Mouse (Mus musculus) mesoderm, embryonic 11.5 days (tissue): ENCODE data around the gene Wiz.
A peak's percentile ranks its signal among the peaks of the same experiment; 100 is the strongest.

Experiments
- DNase-seq: peaks from one replicate; pipeline ENCODE4 v3.0.0-alpha.2; 2012; ENCODE audit warnings: low read depth, low spot score

The Wiz gene

DNA sequence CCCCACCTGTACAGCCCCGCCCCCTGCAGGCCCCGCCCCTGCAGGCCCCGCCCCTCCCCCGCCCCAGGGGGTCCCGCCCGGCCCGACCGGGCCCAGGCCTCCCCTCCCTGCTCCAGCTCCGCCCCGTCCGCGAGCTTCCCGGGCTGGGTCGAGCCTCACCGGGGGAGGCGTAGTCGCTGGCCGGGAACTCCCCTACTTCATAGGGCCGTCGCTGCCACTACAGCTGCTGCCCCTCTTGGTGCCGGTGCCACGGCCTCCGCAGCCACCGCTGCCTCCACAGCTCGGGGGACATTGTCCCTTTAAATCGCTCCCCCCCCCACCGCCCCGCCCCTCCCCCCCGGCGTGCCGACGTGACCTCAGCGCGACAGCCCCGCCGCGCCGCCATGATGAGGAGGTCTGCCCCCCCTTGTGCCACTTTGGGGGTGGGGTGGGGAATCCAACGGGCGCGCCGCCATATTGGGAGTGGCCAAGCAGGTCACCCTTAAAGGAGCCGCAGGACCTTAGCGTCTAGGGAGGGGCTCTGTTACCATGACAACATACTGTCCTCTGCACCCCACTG, at the start of gene Wiz:
Wiz (minus strand) TSS at position 339 of the 559 bp plus-strand sequence.
- DNase-seq, result peak; percentile 91

DNA sequence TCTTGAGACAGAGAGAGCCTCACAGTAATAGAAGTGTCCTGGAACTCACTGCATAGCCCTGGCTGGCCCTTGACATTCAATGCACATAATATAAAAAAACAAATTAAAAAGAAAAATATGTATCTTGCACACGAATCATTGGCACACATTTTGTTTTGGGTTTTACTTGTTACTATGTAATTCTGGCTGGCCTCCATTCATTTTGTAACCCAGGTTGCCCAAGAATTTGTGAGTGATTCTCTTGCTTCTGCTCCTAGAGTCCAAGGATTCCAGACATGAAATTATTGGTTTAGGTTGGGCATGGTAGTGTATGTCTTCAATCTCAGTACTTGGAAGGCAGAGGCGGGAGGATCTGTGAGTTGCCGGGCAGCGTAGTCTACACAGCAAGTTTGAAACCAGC, 47.9 kb upstream of the Wiz start:
- no peak for DNase-seq

DNA sequence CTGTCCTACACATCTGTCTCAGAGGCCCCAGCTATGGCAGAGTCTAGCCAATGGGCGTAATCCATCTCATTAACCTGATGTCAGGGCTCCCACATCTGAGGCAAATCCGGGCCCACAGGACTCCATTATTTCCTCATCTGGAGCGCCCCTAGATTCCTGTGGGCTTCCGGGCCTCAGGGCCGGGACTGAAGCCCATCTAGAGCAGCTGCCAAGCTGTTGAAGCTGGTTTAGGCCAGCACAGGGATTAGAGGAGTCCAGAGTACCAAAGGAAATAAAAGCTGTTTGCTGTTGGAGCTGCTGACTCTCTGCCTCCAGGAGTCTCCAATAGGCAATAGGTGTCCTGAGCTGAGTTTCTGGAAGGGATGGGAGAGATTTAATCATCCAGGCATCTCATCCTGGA, 45.9 kb upstream of the Wiz start:
- DNase-seq, result no peak

DNA sequence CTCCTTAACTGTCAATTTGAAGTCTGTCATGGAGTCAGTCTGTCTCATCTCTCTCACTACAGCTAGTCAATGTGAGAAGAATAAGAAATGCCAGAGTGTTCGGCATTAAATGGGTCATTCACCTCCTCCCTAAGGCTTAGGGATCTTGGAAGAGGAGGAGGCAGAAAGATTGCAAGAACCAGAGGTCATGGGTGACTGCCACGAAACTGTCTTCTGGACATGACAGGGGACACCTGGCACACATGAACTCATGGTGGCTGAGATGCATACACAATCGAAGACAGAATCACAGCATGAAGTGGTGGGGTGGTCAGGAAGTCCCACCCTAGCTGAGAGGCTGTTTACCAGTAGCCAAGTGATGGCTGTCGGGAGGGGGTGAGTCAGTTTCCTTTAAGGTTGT, 45.1 kb upstream of the Wiz start:
- no peak for DNase-seq

DNA sequence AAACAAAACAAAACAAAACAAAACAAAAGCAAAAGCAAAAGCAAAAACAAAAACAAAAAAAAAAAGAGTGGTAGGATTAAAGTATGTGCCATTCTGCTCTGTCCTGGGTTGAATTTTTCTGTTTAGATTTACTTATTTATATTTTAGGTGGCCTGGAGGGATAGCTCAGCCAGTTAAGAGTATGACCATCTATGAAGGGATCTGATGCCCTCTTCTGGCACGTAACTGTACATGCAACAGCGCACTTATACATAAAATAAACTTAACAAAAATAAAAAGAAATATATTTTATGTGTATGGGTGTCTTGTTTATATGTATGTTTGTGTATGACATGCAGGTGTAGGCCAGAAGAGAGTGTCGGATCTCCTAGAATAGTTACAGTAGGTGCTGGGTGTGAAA, 42.7 kb upstream of the Wiz start:
- DNase-seq, result peak; percentile 30

DNA sequence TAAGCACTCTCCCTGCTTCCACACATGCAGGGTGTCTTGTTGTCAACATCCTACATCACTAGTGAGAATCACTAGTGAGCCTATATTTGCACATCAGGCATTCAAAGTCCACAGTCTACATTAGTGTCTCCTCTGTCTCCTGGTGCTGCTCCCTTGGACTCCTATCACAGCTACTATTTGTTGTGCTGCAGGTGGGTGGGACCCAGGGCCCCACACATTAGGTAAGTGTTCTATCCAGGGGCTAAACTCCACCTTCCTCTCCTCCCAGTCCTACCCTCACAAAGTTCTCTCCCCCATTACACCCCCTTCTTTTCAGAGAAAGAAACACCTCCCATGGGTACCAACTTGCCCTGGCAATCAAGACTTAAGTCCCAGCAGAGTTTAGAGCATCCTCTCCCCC, 37.4 kb upstream of the Wiz start:
- DNase-seq, result no peak

DNA sequence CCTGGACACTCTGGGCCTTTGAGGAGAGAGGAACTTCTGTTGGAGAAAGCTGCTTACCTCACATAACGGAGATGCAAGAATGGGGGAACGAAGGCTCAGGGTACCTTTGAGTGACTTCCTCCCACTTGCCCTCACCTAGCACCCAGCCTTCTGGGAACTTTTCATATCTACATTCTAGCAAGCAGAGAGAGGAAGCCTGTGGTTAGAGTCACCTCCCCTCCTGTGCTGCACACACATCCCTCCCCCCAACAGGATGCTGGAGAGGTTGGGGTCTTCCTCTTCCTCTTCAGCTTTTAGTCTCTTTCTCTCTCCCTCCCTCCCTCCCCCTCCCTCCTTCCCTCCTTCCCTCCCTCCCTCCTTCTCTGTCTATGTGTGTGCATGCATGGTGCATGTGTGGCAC, 34.8 kb upstream of the Wiz start, which contains the start of gene Pglyrp2:
Pglyrp2 (minus strand) TSS at position 134 of the 400 bp plus-strand sequence.
- no peak for DNase-seq

DNA sequence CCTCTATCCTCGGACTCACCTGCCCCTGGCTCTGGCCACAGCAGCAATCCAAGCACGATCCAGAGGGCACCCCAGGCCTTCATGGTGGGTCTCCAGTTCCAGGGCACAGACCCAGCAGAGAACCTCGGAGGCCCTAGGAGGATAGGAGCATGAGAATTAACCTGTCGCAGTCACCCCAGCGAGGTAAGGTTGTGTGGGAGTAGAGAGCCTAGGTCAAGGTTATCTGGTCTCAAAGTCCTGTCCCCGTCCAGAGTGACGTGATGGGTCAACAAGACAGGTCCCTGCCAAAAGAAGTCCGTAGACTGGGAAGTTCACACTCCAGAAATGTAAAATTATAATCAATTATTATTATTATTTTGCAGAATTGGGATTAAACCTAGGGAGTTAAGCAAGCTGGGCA, 31.5 kb upstream of the Wiz start:
- DNase-seq, result no peak

DNA sequence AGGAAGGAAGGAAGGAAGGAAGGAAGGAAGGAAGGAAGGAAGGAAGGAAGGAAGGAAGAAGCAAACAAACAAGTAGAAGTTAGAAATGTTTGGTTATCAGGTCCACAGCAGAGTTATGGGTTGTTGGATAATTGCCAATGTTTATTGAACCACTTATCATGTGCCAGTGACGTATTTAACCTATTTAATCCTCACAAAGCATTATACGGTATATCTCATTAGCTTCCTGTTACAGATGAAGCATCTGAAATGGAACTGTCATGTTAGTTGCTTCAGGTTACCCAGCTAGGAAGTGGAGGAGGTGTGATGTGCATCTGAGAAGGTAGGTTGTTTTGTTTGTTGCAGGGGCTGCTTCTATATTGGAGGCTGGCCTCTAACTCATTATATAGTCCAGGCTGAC, 30.8 kb upstream of the Wiz start:
- DNase-seq, result no peak

DNA sequence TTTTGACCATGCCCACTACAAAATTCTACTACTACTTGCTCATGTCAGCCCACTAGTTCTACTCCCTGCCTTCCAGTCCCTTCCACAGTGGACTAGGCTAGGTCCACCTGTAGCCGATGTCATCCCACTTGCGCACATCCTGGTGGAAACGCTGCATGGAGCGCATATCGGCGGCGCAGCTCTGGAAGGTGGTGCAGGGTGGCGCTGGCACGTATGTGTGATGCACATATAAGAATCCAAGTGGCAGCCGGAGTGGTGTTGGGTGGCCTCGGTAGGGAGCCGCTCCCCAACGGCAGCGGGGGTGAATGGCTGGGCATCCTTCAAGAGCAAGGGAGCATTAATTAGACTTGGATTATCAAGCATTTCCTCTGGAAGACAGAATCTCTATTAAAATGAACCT, 27.5 kb upstream of the Wiz start:
- DNase-seq, result no peak

DNA sequence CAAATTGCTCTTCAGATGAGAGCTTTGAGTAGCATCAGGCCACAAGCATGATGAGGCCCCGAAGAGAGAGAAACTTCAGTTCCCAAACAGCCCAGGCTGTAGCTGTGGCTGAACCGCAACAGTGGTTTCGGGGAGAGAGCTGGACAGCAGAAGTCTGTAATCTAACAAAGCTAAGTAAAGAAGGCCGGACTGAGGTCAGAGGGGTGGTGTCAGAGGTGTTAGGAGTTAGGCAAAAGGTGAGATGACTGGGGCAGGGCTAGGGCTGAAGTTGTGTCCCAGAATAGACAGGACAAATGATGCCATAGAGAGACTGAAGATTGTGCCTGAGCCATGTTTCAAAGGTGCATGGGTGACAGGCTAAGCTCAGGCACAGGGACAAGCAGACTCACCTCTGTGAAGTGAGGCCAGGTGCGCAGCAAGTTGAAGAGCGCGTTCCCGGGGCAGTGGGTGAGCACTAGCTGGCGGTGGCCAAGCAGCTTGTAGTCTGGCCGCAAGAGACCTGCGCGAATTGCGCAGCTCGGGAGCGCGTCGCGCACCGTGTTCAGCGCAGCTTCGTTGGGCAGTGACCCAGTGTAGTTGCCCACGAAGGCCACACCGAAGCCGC, 26.3 kb upstream of the Wiz start:
- DNase-seq, result no peak

DNA sequence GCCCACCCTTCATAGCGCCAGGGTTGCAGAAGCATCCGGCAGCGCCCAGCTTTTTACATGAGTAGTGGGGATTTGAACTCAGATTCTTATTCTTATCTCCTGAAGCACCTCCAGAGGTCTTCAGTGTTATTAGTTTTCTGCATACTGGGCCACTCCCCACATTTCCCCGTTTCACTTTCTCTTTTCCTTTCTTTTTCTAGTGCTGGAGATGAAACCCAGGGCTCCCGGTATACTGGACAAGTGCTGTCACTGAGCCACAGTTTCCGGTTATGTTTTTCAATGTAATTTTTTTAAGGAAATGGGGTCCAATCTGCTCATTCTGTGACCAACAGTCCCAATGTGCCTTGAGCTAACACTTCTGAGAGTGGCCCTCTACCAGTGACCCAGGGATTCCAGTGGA, 22.7 kb upstream of the Wiz start:
- DNase-seq, result no peak

DNA sequence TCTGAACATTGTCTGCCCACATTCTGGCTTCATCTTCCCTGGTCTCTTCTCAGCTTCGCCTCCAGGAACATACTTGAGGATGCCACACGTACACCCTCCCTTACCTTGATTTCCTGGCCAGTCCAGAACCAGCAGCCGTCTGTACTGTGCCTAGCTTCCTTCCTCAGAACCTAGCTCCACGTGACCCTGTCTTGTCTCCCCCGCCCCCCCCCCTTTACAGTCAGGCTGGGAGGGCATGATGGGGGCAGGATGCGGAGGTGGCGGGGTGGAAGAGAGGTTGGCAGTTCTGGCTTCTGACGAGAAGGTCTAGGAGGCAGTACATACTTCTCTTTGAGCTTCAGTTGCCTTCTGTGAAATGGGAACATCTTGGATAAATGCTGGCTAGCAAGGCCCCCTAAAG, 14.2 kb upstream of the Wiz start, which contains the start of gene Rasal3:
Rasal3 (minus strand) TSS at position 167 of the 400 bp plus-strand sequence.
- DNase-seq, result no peak

DNA sequence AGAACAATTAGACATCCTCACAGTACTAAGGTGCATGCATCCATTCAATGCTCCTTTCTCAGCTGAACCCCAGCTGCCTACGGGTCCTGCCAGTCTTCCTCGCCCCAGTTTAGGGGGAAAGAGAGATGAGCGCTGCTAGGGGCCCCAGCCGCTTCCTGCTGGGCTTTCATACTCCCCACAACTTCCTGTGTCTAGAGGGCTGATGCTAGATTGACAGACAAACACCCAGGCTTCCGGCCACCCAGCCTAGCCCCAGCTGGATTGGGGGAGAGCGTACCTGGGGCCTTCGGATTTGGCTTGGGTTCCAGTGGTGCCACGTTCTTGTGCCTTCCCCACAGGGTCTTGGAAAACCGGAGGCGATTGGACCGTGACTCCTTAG, 13.5 kb upstream of the Wiz start:
- DNase-seq, result no peak

DNA sequence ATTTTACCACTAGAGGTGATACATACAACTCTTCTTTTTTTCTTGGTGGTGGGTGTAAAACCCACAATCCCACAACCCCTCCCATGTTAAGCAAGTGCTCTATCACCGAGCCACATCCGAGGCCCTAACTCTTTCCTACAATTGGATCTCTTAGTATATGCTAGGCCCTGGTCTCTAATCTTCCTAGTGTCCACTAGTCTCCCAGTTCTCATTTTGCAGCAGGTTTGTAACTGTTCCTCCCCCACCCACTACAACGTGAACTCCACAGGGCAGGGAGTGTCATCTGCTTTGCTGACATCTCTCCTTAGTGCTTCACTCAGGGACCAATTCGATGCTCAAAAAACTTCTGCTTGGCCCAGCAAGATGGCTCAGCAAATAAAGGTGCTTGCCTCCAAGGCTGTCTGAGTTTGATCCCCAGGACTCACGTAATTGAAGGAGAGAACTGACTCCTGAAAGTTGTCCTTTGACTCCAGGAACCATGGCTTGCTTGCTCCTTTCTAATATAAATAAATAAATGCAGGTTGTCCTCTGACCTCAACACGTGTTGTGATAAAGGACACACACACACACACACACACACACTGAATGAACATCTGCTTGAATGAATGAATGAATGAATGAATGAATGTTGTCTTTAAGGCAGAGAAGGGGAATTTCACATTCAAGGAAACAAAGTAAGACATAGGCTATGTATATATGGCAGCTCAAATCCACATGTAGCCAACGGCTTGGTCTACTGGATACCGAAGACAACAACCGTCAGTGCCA, 13.0 kb upstream of the Wiz start:
- no peak for DNase-seq

DNA sequence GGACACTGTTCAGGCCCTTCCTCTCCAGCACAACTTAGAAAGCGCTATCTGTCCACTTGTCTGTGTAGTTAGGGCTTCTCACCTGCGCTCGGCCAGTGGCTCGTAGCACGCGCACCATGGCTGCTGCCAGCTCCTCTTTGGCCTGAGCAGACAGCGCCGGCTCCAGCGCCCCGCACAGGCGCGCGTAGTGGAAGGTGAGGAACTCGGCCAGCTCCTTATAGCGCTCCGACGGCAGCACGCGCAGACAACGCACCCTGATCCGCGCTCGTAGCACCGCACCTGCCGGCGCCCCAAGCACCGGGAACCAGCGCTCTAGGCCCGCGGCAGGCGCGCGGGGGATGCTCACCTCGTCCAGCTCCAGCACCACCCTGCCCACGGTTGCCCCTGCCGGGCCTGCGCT, 7.0 kb upstream of the Wiz start:
- no peak for DNase-seq

DNA sequence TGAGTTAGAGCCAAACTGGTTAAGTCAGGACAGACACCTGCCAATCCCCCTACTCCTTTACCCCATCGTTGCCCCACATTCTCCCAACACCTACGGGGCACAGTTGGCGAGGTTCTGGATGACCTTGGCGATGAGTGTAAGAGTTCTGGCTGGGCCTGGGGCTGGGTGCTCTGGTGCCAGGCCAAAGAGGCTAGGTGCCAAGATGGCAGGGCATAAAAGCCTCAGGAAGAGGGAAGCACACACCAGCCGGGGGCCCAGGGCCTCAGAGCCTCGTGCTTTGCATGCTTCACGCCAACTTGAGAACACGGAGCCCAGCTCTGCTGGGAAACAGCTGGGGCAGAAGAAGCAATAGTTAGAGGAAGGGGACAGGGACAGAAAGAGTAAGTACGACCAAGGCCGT, 4.7 kb upstream of the Wiz start:
- DNase-seq, result no peak

DNA sequence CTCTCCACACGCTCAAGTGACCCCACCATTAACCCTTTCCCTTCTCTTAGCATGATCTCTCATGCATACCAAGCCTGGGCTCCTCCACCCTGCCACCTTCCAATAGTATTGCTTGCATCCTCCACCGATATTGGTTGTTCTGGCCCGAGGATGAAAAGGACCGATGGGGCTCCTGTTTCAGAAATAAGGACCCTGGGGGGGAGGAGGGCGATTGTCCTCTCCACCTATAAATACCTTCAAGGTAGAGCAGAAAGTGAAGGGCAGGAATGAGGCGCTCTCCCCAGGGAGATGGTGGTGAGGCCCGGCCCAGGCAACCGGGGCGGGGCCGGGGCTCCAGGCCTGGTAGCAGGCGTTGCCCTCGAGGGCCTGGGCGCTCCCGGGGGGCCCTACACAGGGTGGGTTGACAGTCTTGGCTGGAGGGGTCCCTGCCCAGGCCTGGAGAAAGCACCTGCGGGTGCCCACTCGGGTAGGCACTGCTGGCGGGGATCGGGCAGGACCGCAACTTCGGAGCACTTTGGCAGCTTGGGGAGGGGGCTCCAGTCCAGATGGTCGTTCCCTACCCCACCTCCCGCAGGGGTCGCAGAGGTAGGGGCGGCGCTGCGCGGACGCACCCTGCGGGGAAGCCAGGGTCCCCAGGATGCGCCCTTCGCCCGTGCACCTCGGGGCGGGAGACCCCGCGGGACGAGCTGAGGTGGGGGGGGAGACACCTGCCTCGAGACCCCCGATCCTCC, 704 bp downstream of the Wiz start:
- peak; percentile 31 for DNase-seq

DNA sequence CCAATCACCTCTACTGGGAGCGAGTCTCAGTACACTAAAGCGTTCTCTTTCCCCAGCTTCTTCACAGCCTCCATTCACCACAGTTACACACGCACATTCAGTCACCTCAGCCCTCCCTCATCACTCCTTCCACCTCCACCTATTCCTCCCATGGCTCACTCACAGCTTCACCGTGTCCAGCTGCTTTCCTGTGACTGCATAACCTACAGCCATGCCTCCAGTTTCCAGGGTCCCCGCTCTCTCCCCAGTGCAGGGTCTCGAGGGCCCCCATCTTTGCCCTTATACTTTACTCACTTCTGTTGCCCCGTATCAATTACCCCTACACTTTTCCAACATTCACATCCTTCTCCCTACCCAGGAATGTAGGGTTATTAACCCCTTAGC, 1.3 kb downstream of the Wiz start:
- no peak for DNase-seq

DNA sequence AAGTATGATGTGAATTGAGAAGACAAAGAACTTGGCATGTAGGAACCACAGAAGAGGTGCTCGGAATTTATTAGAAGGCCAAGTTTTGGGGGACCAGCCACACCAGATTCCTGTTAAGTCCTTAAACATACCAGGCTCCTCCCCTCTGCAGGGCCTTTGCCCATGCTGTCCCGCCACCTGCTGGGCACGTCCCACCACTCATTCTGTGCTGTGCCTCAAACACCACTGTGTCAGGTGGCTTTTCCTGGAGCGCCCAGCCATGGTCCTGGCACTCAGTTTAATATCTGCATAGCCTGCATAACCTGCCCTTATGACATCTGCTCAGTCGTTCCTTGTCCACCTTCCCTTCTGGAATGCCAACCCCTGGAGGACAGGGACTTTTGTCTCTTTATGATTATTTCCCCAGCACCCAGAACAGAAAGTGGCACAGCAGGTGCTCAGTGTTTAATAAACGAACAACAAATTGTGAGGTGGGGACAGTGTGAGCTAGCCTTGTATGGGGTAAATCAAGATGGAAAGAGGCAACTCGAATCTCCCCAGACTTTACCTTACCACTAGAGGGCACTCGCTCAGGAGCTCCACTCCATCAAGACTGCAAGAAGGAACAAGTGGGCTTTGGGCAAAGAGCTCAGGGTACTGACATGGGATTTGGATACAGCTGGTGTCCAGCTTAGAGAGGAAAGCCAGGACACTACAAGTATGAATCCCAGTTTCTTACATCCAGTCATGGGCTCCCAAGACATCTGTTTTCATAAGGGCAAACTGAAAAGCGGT, 2.4 kb downstream of the Wiz start:
- DNase-seq, result no peak

DNA sequence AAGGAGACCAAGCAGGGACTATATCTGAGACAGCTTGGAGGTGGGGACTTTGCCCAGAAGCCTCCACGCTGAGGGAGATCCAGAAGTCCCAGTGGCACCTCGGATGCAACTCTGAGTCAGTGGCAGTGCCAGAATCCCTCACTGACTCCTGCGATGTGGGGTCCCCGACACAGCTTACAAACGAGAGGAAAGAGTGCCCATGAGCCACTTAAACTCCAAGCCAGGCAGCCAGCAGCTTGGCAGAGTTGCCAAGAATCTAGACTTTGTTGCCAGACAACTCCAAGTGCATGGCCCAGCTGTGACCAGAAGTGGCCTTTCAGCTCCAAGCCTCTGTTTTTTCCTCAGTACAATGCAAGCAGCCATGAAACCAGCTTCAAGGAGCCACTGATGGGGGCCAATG, 5.6 kb downstream of the Wiz start:
- no peak for DNase-seq

DNA sequence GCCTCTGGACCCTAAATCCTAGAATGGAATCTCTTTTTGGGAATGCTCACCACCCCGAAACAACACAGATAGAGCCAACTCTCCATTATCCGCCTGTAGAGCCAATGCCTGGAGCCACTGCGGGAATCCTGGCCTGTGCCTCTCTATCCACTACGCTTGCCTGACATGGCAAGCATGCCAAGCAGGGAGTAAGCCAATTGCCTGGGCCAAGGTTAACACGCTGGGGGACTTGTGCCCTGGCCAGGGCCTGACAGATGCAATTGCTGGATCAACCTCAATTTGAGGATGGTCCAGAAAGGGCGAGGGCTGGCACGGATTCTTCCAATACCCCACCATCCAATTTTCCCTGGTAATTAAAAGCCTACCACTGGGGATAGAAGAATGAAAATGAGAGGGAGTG, 6.7 kb downstream of the Wiz start:
- DNase-seq, result no peak
